Mouse (Mus musculus): ENCODE measurements at regions not wholly inside any gene's neighbourhood (a gene's known extent, or its start where the extent isn't known, plus 50 kb on each side); places are given as distances from the start of the nearest gene placed in this dataset.

- DNase-seq (ENCODE audit: low read depth, low spot score), result no peak
Observed at GRCm38 (mm10) chr1:52305679-52306632, 72.9 kb upstream of the Gls start.

GRCm38 (mm10) chr1:52302557-52302956 lies 69.5 kb upstream of the Gls start:
- DNase-seq (ENCODE audit: low read depth, low spot score), result peak; percentile 77

GRCm38 (mm10) chr1:52301266-52301665 lies 68.2 kb upstream of the Gls start:
- no peak for DNase-seq (ENCODE audit: low read depth, low spot score)

- DNase-seq (ENCODE audit: low read depth, low spot score), result no peak
Observed at GRCm38 (mm10) chr1:52299559-52299958, 66.5 kb upstream of the Gls start.

- DNase-seq (ENCODE audit: low read depth, low spot score), result no peak
Observed at GRCm38 (mm10) chr1:52298336-52298735, 65.3 kb upstream of the Gls start.

GRCm38 (mm10) chr1:52296178-52296577 lies 63.1 kb upstream of the Gls start:
- DNase-seq (ENCODE audit: low read depth, low spot score), result no peak

- DNase-seq (ENCODE audit: low read depth, low spot score), result no peak
Observed at GRCm38 (mm10) chr1:52294521-52294920, 61.5 kb upstream of the Gls start.

- peak; percentile 57 for DNase-seq (ENCODE audit: low read depth, low spot score)
Observed at GRCm38 (mm10) chr1:52293393-52294099, 60.5 kb upstream of the Gls start.
